Mouse (Mus musculus): ENCODE measurements around the gene Vmac. TPM values are rescaled to one million over a fixed set of nuclear protein-coding genes. Genes with fewer than 3 reads are reported as not detected.
A peak's percentile ranks its signal among the peaks of the same experiment; 100 is the strongest.

The Vmac gene
- polyA plus RNA-seq, 1 experiment from 2014 or later: 25.6 TPM

- in situ Hi-C loops (cut with MboI; ENCODE audit: low pct_unique_long_range_greater_than_20kb): loop anchor here (5.0 kb wide), 1 partner anchor 40 kb away; the partner anchor contains the start of genes Catsperd and Lonp1
Observed at GRCm38 (mm10) chr17:56667591-56667990, 50.2 kb downstream of the Vmac start.

GRCm38 (mm10) chr17:56666384-56666783 lies 51.4 kb downstream of the Vmac start:
- CTCF ChIA-PET: interaction anchor here (1.4 kb wide), 1 partner anchor 108 kb away, joined by 5 read pairs; no protein-coding TSS in a partner anchor
- POLR2A ChIA-PET: no interaction called here
- H3K27me3 ChIP-seq: no peaks in the 10 kb centered on the region
- no peak for DNase-seq (ENCODE audit: low read depth, low spot score)
- in situ Hi-C loops (cut with MboI; ENCODE audit: low pct_unique_long_range_greater_than_20kb): loop anchor here (5.0 kb wide), 1 partner anchor 39 kb away; the partner anchor contains the start of genes Catsperd and Lonp1
- no peak for TF ChIP-seq CTCF (IDR thresholded peaks at IDR 0.05)
- ATAC-seq: no peak

More at GRCm38 (mm10) chr17:56667591-56667990, 50.2 kb downstream of the Vmac start:
- H3K27me3 ChIP-seq: no peaks in the 10 kb centered on the region
- DNase-seq (ENCODE audit: low read depth, low spot score): no peak
- CTCF ChIA-PET: interaction anchor here (1.1 to 3.0 kb wide), 2 partner anchors 45 to 109 kb away, joined by 3 to 9 read pairs; no protein-coding TSS in a partner anchor
- POLR2A ChIA-PET: interaction anchor here (1.3 kb wide), 1 partner anchor 63 kb away, joined by 3 read pairs; no protein-coding TSS in a partner anchor
- TF ChIP-seq CTCF (IDR thresholded peaks at IDR 0.05): no peak
- ATAC-seq: peak; percentile 22

- CTCF ChIA-PET: no interaction called here
- DNase-seq (ENCODE audit: low read depth, low spot score): no peak
- POLR2A ChIA-PET: no interaction called here
- in situ Hi-C loops (cut with MboI; ENCODE audit: low pct_unique_long_range_greater_than_20kb): no loop called here
- ATAC-seq: no peak
- TF ChIP-seq CTCF (IDR thresholded peaks at IDR 0.05): no peak
- H3K27me3 ChIP-seq: no peaks in the 10 kb centered on the region
Observed at GRCm38 (mm10) chr17:56664333-56664732, 53.5 kb downstream of the Vmac start.

Other genes with a start within 250 kb of the Vmac start
- 240 TPM for gene Ptprs, start 241.5 kb downstream of the Vmac start, polyA plus RNA-seq (2021)
- gene Znrf4, start 205.6 kb downstream of the Vmac start, polyA plus RNA-seq (2021): not detected
- 1.5 TPM for gene Gm20219, start 163.6 kb downstream of the Vmac start, polyA plus RNA-seq (2021)
- 127 TPM for gene Safb2, start 133.4 kb downstream of the Vmac start, polyA plus RNA-seq (2021)
- 159 TPM for gene Safb, start 133.2 kb downstream of the Vmac start, polyA plus RNA-seq (2021)
- 323 TPM for gene 2410015M20Rik, start 108.3 kb downstream of the Vmac start, polyA plus RNA-seq (2021)
- 1,365 TPM for gene Rpl36, start 104.6 kb downstream of the Vmac start, polyA plus RNA-seq (2021)
- 193 TPM for gene Lonp1, start 91.1 kb downstream of the Vmac start, polyA plus RNA-seq (2021)
- 0.35 TPM for gene Catsperd, start 89.9 kb downstream of the Vmac start, polyA plus RNA-seq (2021)
- 85.8 TPM for gene Ranbp3, start 44.7 kb downstream of the Vmac start, polyA plus RNA-seq (2021)
- 272 TPM for gene Ndufa11, start 255 bp downstream of the Vmac start, polyA plus RNA-seq (2021)
- 7.1 TPM for gene Nrtn, start 39.5 kb upstream of the Vmac start, polyA plus RNA-seq (2021)
- 50.5 TPM for gene Dus3l, start 46.7 kb upstream of the Vmac start, polyA plus RNA-seq (2021)
- 0.89 TPM for gene Prr22, start 52.2 kb upstream of the Vmac start, polyA plus RNA-seq (2021)
- 7.7 TPM for gene Rfx2, start 113.0 kb upstream of the Vmac start, polyA plus RNA-seq (2021)
- gene Acsbg2, start 156.4 kb upstream of the Vmac start, polyA plus RNA-seq (2021): not detected
- not detected for gene 1700061G19Rik, start 157.5 kb upstream of the Vmac start, polyA plus RNA-seq (2021)
- 55.0 TPM for gene Mllt1, start 217.4 kb upstream of the Vmac start, polyA plus RNA-seq (2021)